Mouse (Mus musculus): ENCODE results near the gene Klhl22. TPM values are rescaled to one million over a fixed set of nuclear protein-coding genes. Genes with fewer than 3 reads are reported as not detected.

Klhl22 gene
- polyA plus RNA-seq, 1 experiment from 2014 or later, result 68.9 TPM

DNA sequence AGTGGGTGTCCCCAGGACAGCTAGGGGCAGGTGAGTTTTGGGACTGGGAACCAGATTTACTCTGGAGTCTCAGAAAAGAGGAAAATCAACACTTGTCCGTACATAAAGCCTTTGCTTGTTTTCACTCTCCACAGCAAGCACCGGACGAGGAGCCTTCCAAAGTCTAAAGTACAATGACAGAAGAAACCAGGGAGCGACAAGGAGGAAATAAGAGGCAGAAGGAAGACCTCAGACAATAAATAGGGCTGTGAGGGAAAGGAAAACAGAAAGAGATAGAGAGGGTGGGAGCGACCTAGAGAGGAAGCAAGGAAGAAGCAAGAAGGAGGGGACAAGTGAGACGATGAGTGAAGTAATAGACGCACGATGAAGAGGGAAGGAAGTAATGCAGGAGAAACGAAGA, 516 bp upstream of the Klhl22 start:
- H3K4me3 ChIP-seq (replicated peaks), result peak overlapping the region; percentile 71
- H3K36me3 ChIP-seq, result peaks cover 3% of the 10 kb centered on the region; the same call in 1 of the 2 replicates
- WGBS, result 65% methylated on average over 9 of the region's 9 CpGs
- peak overlapping the region; percentile 89 for H3K4me2 ChIP-seq (replicated peaks)
- peak overlapping the region; percentile 89 for H3K9ac ChIP-seq (replicated peaks)
- peak overlapping the region; percentile 54 for H3K27ac ChIP-seq
- peak; percentile 48; the same call in 1 of the 2 replicates for ATAC-seq
- H3K9me3 ChIP-seq, result no peaks in the 10 kb centered on the region
- peaks cover 41% of the 10 kb centered on the region for H3K4me1 ChIP-seq (replicated peaks)
- H3K27me3 ChIP-seq, result peaks cover 6% of the 10 kb centered on the region; the same call in 1 of the 2 replicates

DNA sequence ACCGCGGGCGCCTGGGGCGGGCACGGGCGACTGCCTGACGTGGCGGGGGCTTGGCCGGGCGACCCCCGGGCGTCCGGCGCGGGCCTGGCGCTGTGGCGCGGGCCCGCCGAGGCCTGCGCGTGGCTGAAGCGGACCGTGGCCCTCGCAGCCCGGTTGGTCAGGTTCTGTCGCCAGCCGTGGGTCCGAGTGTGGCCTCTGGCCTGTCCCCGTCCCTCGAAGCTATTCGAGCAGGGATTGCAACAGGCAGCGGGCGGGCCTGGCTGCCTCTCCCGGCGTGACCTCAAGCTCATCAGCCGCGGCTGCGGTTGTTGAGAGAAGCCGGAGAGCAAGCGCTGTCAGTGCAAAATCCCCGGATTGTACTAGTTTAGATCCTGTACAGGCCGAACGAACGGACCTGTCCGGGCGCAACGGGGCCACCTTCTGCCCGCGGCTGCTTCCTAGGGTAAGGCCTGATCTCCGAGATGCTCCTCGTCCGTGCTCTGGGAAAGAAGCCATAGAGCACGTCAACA, 449 bp downstream of the Klhl22 start:
- peak overlapping the region; percentile 81 for H3K27ac ChIP-seq
- H3K27me3 ChIP-seq, result peaks cover 6% of the 10 kb centered on the region; the same call in 1 of the 2 replicates
- H3K4me1 ChIP-seq (replicated peaks), result peaks cover 41% of the 10 kb centered on the region
- WGBS, result 2% methylated on average over 52 of the region's 54 CpGs
- no peaks in the 10 kb centered on the region for H3K9me3 ChIP-seq
- H3K36me3 ChIP-seq, result peaks cover 11% of the 10 kb centered on the region
- peak; percentile 59 for ATAC-seq
- H3K4me3 ChIP-seq (replicated peaks), result peak overlapping the region; percentile 71
- H3K9ac ChIP-seq (replicated peaks), result peak overlapping the region; percentile 89
- H3K4me2 ChIP-seq (replicated peaks), result peak overlapping the region; percentile 89

GRCm38 (mm10) chr16:17760657-17761056, 1.2 kb downstream of the Klhl22 start:
- H3K9me3 ChIP-seq, result no peaks in the 10 kb centered on the region
- H3K9ac ChIP-seq (replicated peaks), result peak overlapping the region; percentile 89
- H3K36me3 ChIP-seq, result peaks cover 13% of the 10 kb centered on the region
- H3K4me1 ChIP-seq (replicated peaks), result peaks cover 41% of the 10 kb centered on the region
- H3K4me2 ChIP-seq (replicated peaks), result peak overlapping the region; percentile 89
- 37% methylated on average over 8 of the region's 8 CpGs for WGBS
- ATAC-seq, result no peak; the same call in 1 of the 2 replicates
- H3K27me3 ChIP-seq, result peaks cover 6% of the 10 kb centered on the region; the same call in 1 of the 2 replicates
- H3K27ac ChIP-seq, result no peak overlapping the region
- peak overlapping the region; percentile 71 for H3K4me3 ChIP-seq (replicated peaks)

- peaks cover 41% of the 10 kb centered on the region for H3K4me1 ChIP-seq (replicated peaks)
- WGBS, result 72% methylated on average over 1 of the region's 1 CpGs
- H3K9ac ChIP-seq (replicated peaks), result no peak overlapping the region
- peak overlapping the region; percentile 89; the same call in 1 of the 2 replicates for H3K4me2 ChIP-seq (replicated peaks)
- no peak for ATAC-seq
- peaks cover 18% of the 10 kb centered on the region for H3K36me3 ChIP-seq
- H3K27ac ChIP-seq, result no peak overlapping the region
- 0 out of 2 replicates have a peak overlapping the region, but pooled peaks have one; percentile 71 for H3K4me3 ChIP-seq (replicated peaks)
- H3K27me3 ChIP-seq, result peaks cover 6% of the 10 kb centered on the region; the same call in 1 of the 2 replicates
- no peaks in the 10 kb centered on the region for H3K9me3 ChIP-seq
These were observed 1.7 kb downstream of the Klhl22 start for GRCm38 (mm10) chr16:17761074-17761473.

GRCm38 (mm10) chr16:17764108-17764511, 4.7 kb downstream of the Klhl22 start:
- WGBS, result 91% methylated on average over 4 of the region's 4 CpGs
- H3K4me1 ChIP-seq (replicated peaks), result peaks cover 35% of the 10 kb centered on the region
- ATAC-seq, result no peak
- H3K4me2 ChIP-seq (replicated peaks), result no peak overlapping the region
- no peak overlapping the region for H3K9ac ChIP-seq (replicated peaks)
- no peaks in the 10 kb centered on the region for H3K27me3 ChIP-seq
- no peak overlapping the region for H3K4me3 ChIP-seq (replicated peaks)
- H3K27ac ChIP-seq, result no peak overlapping the region
- H3K9me3 ChIP-seq, result no peaks in the 10 kb centered on the region
- peaks cover 41% of the 10 kb centered on the region for H3K36me3 ChIP-seq

GRCm38 (mm10) chr16:17768834-17769233, 9.4 kb downstream of the Klhl22 start:
- WGBS, result 90% methylated on average over 7 of the region's 7 CpGs
- H3K9ac ChIP-seq (replicated peaks), result no peak overlapping the region
- H3K4me3 ChIP-seq (replicated peaks), result no peak overlapping the region
- no peaks in the 10 kb centered on the region for H3K27me3 ChIP-seq
- H3K27ac ChIP-seq, result no peak overlapping the region
- no peaks in the 10 kb centered on the region for H3K4me1 ChIP-seq (replicated peaks)
- no peak for ATAC-seq
- no peaks in the 10 kb centered on the region for H3K9me3 ChIP-seq
- H3K4me2 ChIP-seq (replicated peaks), result no peak overlapping the region
- peaks cover 64% of the 10 kb centered on the region for H3K36me3 ChIP-seq

- 82% methylated on average over 4 of the region's 4 CpGs for WGBS
- no peak for ATAC-seq
- no peak overlapping the region for H3K4me3 ChIP-seq (replicated peaks)
- no peaks in the 10 kb centered on the region for H3K9me3 ChIP-seq
- no peaks in the 10 kb centered on the region for H3K27me3 ChIP-seq
- no peak overlapping the region for H3K4me2 ChIP-seq (replicated peaks)
- no peak overlapping the region for H3K27ac ChIP-seq
- no peak overlapping the region for H3K9ac ChIP-seq (replicated peaks)
- H3K36me3 ChIP-seq, result peaks cover 57% of the 10 kb centered on the region
- H3K4me1 ChIP-seq (replicated peaks), result no peaks in the 10 kb centered on the region
These were observed 11.9 kb downstream of the Klhl22 start for GRCm38 (mm10) chr16:17771117-17771865.

DNA sequence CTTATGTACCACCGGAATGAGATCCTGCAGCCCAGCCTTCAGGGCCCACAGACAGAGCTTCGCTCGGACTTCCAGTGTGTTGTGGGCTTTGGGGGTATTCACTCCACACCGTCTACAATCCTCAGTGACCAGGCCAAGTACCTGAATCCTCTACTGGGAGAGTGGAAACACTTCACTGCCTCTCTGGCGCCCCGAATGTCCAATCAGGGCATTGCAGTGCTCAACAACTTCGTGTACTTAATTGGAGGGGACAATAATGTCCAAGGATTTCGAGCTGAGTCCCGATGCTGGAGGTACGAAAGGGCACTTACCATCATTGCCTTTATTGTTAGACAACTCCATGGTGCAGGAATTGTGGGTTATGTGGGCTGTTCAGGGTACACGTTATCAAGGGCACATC, 17.4 kb downstream of the Klhl22 start:
- ATAC-seq, result no peak
- Histone ChIP-seq H3K27me3 (no peaks in the 10 kb centered on the region), H3K27ac (no peak overlapping the region), H3K4me3 (replicated peaks) (no peak overlapping the region), H3K4me1 (replicated peaks) (no peaks in the 10 kb centered on the region), H3K9ac (replicated peaks) (no peak overlapping the region), H3K36me3 (peaks cover 62% of the 10 kb centered on the region), H3K4me2 (replicated peaks) (no peak overlapping the region), H3K9me3 (no peaks in the 10 kb centered on the region)
- 70% methylated on average over 11 of the region's 11 CpGs for WGBS

GRCm38 (mm10) chr16:17778223-17778622, 18.8 kb downstream of the Klhl22 start:
- H3K36me3 ChIP-seq, result peaks cover 62% of the 10 kb centered on the region

DNA sequence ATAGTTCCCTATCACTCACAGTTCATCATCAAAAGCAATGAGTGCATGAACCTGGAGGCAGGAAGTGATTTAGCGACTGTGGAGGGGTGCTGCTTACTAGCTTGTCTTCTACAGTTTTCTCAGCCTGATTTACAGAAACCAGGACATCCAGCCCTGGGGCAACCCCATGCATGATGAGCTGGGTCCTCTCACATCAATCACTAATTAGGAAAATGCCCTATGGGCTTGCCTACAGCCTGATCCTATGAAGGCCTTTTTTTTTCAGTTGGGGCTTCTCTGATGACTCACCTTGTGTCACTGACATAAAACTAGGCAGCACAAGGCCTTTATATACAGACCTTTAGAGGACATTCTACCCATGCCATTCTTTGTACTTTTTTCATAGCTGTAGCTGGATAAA, 20.3 kb downstream of the Klhl22 start:
- peaks cover 67% of the 10 kb centered on the region for H3K36me3 ChIP-seq
- H3K4me3 ChIP-seq (replicated peaks), result no peak overlapping the region
- no peaks in the 10 kb centered on the region for H3K9me3 ChIP-seq
- no peak overlapping the region for H3K27ac ChIP-seq
- H3K9ac ChIP-seq (replicated peaks), result no peak overlapping the region
- no peak overlapping the region for H3K4me2 ChIP-seq (replicated peaks)
- WGBS, result 89% methylated on average over 1 of the region's 1 CpGs
- no peaks in the 10 kb centered on the region for H3K27me3 ChIP-seq
- ATAC-seq, result no peak
- H3K4me1 ChIP-seq (replicated peaks), result no peaks in the 10 kb centered on the region

More at GRCm38 (mm10) chr16:17778223-17778622, 18.8 kb downstream of the Klhl22 start:
- H3K9ac ChIP-seq (replicated peaks), result no peak overlapping the region
- no peak overlapping the region for H3K4me2 ChIP-seq (replicated peaks)
- WGBS, result 93% methylated on average over 4 of the region's 4 CpGs
- ATAC-seq, result no peak
- no peaks in the 10 kb centered on the region for H3K9me3 ChIP-seq
- H3K4me1 ChIP-seq (replicated peaks), result no peaks in the 10 kb centered on the region
- no peaks in the 10 kb centered on the region for H3K27me3 ChIP-seq
- no peak overlapping the region for H3K27ac ChIP-seq
- H3K4me3 ChIP-seq (replicated peaks), result no peak overlapping the region

DNA sequence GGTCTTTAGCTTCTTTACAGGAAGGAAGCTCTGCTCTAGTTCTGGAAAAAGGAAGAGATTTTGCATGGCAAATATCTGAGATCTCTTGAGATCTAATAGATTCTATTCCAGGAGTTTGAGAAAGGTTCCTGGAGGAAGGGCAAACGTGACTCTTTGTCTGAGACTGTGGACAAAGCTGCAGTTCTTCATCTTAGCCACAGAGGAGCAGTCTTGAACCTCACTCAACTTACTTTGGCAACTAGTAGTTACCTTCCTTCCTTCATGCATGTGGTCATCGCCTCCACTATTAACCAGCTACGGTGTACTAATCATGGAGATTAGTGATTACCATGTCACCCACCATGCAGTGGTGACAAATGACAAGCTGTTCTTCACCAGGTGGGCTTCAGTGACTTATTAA, 25.9 kb downstream of the Klhl22 start:
- Histone ChIP-seq H3K9me3 (no peaks in the 10 kb centered on the region), H3K27me3 (no peaks in the 10 kb centered on the region), H3K4me1 (replicated peaks) (no peaks in the 10 kb centered on the region), H3K4me3 (replicated peaks) (no peak overlapping the region), H3K4me2 (replicated peaks) (no peak overlapping the region), H3K27ac (no peak overlapping the region), H3K36me3 (peaks cover 81% of the 10 kb centered on the region), H3K9ac (replicated peaks) (no peak overlapping the region)
- 65% methylated on average over 3 of the region's 3 CpGs for WGBS
- ATAC-seq, result no peak

- H3K27me3 ChIP-seq, result peaks cover 37% of the 10 kb centered on the region
- no peak overlapping the region for H3K4me2 ChIP-seq (replicated peaks)
- no peak for ATAC-seq
- H3K4me1 ChIP-seq (replicated peaks), result peaks cover 11% of the 10 kb centered on the region
- H3K4me3 ChIP-seq (replicated peaks), result no peak overlapping the region
- H3K9ac ChIP-seq (replicated peaks), result no peak overlapping the region
- no peak overlapping the region for H3K27ac ChIP-seq
- 75% methylated on average over 3 of the region's 3 CpGs for WGBS
- H3K36me3 ChIP-seq, result peaks cover 53% of the 10 kb centered on the region
- no peaks in the 10 kb centered on the region for H3K9me3 ChIP-seq
These were observed 33.3 kb downstream of the Klhl22 start for GRCm38 (mm10) chr16:17792728-17793127.
